Mouse (Mus musculus) spleen, postnatal 10 days (tissue): Measurements from ENCODE around the gene Cbln3.

Source experiments
- DNase-seq, 2 experiments: peaks; one replicate each; pipeline ENCODE4 v3.0.0; 2021 to 2022; ENCODE audit warnings: low spot score in 2 of 2

The Cbln3 gene

DNA sequence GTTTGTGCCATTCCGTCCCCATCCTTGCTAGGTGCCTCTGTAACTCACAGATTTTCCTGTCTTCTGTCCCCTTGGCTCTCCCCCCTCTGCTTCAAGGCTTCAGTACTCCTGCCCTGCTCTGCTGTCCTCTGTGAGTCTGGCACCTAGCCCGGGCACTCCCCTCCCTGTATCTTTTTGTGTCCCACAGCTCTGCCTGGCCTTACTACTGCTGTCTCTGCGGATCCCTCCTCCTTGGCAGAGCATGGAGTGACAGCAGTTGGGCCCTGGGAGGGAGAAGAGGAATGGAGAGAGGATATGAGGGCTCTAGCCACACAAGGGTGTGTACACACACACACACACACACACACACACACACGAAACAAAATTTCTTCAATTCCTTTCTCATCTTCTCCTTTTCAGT lies at the start of gene Cbln3:
Cbln3 (minus strand) TSS at position 227 of the 400 bp plus-strand sequence.
- DNase-seq: peak; percentile 29 to 52

DNA sequence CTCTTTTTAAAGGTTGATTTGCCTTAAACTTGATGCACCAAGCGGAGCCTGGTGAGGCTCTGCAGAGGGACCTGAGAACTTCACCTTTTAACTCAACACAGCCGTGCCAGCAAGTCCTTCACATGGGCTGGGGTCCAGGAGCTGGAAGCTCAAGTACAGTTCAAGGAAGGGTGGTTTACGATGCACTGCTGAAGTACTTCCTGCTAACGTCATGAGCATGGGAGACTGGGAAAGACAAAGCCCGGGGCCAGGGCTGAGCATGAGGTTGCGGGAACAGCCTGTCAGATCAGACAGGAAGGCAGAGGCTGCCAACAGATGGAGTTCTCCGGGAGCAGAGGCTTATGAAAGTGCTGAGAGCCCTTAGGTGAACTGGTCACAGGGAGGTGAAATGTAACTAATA lies 49.4 kb upstream of the Cbln3 start:
- no peak for DNase-seq

DNA sequence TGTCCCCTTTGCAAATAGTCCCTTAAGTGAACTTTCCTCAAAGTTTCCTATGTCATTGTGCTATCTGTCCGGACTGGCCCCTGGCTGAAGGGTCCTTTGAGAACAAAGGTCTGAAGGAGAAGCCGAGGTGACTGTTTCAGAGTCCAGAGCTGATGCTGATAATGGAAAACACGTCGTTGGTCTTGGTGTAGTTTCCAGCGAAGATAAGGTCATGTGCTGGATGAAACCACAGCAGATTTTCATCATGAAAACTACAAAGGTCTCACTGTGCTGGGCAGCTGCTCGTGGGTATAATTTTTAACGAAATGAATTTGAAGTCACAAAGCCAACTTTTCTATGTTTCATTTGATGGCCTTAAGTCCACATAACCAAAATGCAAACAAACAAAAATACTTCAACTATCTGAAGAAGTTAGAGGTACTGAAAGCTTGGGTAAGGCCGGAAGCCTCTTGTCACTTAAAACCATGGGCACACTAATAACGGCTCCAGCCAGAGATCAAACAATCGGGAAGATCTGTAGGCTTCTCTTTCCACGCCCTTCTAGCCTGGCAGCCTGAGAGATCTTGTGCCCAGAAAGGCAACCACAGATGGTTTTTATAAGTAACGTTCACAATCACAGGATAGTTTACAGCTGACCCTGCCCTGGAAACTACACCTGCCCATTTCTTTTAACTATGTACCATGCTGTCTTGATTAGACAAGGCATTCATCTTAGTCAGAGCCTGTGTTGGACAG lies 45.2 kb upstream of the Cbln3 start:
- DNase-seq: no peak

DNA sequence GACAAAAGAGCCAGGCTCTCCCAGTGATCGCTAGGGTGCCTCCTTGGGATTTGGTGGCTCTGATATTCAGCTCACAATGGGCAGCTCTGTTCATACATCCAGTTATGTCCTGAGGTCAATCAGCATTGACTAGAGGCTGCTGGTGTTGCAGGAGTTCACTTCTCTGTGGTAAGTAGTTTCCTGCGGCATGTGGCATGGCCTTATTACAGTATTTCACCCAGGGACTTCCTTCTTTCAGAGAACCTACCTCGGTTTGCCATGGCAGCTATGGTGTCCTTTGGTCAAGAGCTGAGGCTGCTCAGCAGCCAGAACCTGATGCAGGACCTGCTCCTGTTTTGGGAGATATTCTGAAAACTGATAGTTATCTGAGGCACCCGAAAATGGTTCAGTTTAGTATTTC lies 42.7 kb upstream of the Cbln3 start:
- no peak for DNase-seq

DNA sequence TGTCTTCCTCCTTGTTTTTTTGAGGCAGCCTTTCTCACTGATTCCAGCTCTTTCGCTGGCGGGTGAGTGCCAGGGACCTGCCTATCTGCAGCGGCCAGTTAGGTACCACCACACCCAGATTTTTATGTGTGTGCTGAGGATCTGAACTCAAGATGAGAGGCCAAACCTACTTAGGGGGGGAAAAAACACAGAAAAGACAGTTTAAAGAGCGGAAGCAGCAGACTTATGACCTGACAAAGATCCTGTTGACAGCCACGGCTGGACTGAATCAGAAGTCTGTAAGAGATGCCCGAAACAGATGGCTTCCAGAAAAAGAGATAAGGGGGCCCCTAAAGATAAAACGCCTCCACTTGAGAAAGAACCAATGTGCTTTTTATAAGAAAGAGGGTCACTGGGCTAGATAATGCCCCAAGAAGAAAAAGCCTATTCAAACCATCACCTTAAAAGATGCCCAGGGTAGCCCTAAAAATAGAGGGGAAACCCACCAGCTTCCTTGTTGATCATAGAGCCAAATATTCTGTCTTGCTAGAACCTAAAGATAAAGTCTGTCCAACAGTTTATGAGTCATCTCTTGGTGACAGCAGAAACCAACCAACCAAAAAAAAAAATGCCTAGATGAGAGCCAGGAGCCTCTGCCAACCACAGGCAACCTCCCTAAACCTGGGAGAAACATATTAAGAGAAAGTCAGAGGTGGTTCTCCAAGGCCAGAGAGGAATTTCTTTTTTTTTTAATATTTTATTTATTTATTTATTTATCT lies 38.5 kb upstream of the Cbln3 start:
- peak in 1 of 2 experiments; percentile 42 for DNase-seq

- DNase-seq: peak; percentile 35 to 76
Measured at GRCm38 (mm10) chr14:55918240-55919082, 34.3 kb upstream of the Cbln3 start.

DNA sequence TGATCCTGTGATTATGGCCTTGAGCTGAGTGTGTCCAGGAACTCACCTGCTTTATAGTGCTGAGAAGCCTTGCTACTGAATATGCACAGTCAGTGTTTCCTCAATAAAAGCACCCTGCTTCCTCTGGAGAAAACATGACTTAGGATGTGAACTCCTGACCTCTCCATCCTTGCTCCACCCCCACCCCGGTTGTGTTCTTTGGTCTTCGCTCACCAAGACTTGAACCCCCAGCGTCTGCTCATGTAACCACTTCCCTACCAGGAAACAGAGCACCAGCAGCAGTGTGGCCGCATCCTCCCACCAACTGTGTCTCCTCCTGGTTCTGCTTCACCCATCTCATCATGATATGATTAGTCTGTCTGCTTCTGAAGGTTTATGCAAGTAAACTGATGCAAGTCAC lies 29.2 kb upstream of the Cbln3 start:
- DNase-seq: no peak

DNA sequence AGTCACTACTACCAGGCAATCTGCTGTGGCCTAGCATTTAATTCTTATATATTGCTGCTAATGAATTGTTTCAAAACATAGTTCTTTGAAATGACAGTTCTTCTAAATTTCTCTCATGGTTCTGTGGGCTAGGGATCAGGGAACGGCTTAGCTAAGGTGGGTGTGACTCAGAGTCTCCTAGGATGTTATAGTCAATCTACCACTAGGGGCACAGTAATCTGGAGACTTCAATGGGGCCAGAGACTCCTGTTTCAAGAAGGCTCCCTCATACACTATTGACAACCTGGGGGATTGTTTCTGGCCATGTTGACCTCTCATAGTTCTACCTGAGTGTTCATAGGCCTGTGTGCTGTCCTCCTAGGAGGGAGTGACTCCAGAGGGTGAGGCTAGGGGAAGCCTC lies 21.3 kb upstream of the Cbln3 start:
- no peak for DNase-seq

GRCm38 (mm10) chr14:55900414-55900755 lies 16.2 kb upstream of the Cbln3 start:
- DNase-seq: peak in 1 of 2 experiments; percentile 22

GRCm38 (mm10) chr14:55899701-55900413 lies 15.7 kb upstream of the Cbln3 start, which contains the start of gene Sdr39u1:
Gene Sdr39u1 (minus strand): TSS chr14:55900293.
- peak; percentile 52 to 87 for DNase-seq

GRCm38 (mm10) chr14:55898947-55899346 lies 14.8 kb upstream of the Cbln3 start:
- no peak for DNase-seq

GRCm38 (mm10) chr14:55897671-55898070 lies 13.5 kb upstream of the Cbln3 start:
- DNase-seq: no peak

GRCm38 (mm10) chr14:55886571-55887382 lies 2.6 kb upstream of the Cbln3 start:
- no peak for DNase-seq

- peak in 1 of 2 experiments; percentile 70 for DNase-seq
Measured at GRCm38 (mm10) chr14:55885791-55886271, 1.6 kb upstream of the Cbln3 start.

DNA sequence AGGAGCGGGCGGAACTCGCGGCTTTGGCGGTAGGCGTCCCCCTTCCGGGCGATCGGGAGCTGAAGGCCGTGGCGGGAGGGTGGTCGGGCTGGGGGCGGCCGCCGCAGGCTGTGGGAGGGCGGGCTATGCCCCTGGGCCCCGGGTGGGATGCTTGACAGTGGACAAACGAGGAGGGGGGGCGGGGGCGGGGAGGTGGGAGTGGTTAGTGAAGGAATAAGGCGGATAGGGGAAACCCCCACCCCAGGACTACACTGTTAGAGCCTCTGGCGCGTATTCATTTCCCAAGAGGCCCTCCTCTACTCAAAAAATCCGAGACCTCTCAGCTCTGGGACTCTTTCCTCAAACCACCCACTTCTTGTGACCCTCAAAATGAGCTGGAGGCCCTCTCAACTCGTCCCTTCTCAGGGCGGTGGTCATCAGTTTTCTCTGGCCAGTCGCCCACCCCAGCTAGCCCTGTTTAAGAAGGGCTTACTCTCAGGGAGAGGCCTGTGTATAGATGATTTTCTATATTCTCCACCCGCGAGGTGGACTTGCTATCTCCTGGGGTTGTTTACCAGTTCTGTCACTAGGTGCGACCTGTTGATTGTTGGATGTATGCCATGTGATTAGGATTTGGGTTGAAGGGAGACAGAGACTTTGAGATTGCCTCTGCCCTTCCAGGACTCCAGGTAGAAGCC lies 1.1 kb upstream of the Cbln3 start:
- DNase-seq: peak; percentile 37 to 57

DNA sequence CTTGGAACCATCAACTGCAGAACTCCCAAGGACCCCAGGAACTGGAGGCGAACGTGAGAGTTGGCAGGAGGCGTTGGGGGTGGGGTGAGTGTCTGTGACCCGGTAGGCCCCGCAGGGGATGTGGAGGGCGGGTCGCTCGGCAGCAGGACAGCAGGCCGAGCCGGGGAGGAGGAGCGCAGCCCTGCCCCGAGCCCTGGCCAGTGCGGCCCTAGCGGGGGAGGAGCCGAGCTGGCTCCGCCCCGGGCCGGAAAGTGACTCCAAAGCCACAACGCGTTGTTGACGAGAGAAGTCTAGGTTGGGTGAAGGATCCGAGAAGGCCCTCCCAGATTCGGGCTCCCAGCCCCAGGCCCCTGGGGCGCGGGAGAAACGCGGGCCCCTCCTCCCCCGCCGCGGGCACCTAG lies 521 bp upstream of the Cbln3 start, which contains the start of gene Khnyn:
Khnyn (plus strand) TSS at position 235 of the 401 bp plus-strand sequence.
- peak; percentile 76 to 86 for DNase-seq

DNA sequence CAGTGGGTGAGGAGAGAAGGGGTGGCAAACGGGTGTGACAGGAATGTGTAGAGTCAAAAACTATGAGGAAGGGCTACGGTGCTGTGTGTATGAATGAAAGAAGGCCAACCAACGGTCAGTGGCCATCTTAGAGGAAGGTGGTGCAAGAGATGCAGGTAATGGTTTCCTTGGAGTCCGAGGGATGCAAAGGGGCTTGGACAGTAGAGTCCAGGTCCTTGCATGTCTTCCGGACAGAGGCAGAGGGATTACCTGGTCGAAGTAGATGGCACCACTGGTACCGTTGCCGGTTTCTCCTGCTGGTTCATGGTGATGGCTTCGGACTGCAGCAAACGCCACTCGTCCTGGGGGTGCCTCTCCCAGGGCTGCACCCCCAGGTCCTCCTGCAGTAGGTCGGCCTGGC lies 529 bp downstream of the Cbln3 start:
- DNase-seq: no peak

- DNase-seq: no peak
Measured at GRCm38 (mm10) chr14:55883149-55883661, 987 bp downstream of the Cbln3 start.

GRCm38 (mm10) chr14:55882171-55882641 lies 2.0 kb downstream of the Cbln3 start:
- no peak for DNase-seq
